ENCODE assay signal across 8 mouse cellular contexts in the genomic region with DNA sequence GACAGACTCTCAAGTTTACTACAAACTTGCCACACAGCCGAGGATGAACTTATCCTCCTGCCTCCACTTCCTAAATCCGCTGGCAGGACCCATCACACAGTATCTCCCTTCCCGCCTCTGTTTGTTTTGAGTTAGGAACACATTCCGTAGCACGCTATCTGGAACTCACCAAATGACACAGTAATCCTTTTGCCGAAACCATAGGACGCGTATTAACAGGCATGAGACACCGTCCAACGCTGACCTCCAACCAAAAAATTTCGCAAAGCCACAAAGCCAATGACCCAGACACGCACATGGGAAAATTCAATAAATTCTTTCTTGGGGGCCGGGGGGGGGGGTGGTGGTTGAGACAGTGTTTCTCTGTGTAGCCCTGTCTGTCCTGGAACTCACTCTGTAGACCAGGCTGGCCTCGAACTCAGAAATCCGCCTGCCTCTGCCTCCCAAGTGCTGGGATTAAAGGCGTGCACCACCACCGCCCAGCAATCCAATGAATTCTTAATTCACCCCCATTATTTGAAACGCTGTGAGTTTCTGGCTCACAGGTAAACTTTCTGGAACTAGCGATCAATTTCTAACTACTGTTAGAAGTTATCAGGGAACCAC. TPM values are rescaled to one million over a fixed set of nuclear protein-coding genes. Genes with fewer than 3 reads are reported as not detected.
DNase-seq lines count a peak whose midpoint lies in the region; ATAC-seq and TF ChIP-seq lines count a peak whose summit lies in the region.

No protein-coding gene starts in this region.

- peaks cover 4% of the 10 kb centered on the region; the same call in 1 of the 2 replicates for H3K4me1 ChIP-seq in kidney, embryonic 14.5 days (ENCODE audit: control insufficient read depth, insufficient read depth, low read length)
- H3K4me1 ChIP-seq in bone marrow macrophage, adult 2 months (ENCODE audit: control insufficient read depth, insufficient read depth, low read length), result peaks cover 9% of the 10 kb centered on the region
- peaks cover 19% of the 10 kb centered on the region for H3K4me1 ChIP-seq in hindbrain, embryonic 12.5 days
- H3K4me1 ChIP-seq in midbrain, embryonic 13.5 days (replicated peaks), result peaks cover 23% of the 10 kb centered on the region

- no peak for TF ChIP-seq CTCF in bone marrow macrophage, adult 2 months (IDR thresholded peaks at IDR 0.05; ENCODE audit: low read depth, low read length)

- no peak overlapping the region for H3K27ac ChIP-seq in kidney, embryonic 14.5 days (ENCODE audit: low read depth, low read length)
- H3K27ac ChIP-seq in bone marrow macrophage, adult 2 months (ENCODE audit: insufficient read depth, low read depth, low read length), result peak overlapping the region; percentile 58
- peak overlapping the region; percentile 64 for H3K27ac ChIP-seq in hindbrain, embryonic 12.5 days
- H3K27ac ChIP-seq in midbrain, embryonic 13.5 days, result peak overlapping the region; percentile 83

- peak overlapping the region; percentile 50 for H3K4me3 ChIP-seq in kidney, embryonic 14.5 days (ENCODE audit: low read length)
- H3K4me3 ChIP-seq in bone marrow macrophage, adult 2 months (ENCODE audit: insufficient read depth, low read length), result peak overlapping the region; percentile 45
- peak overlapping the region; percentile 80 for H3K4me3 ChIP-seq in hindbrain, embryonic 12.5 days
- H3K4me3 ChIP-seq in midbrain, embryonic 13.5 days (replicated peaks), result peak overlapping the region; percentile 64

- H3K4me2 ChIP-seq in kidney, embryonic 14.5 days (replicated peaks; ENCODE audit: low read depth, low read length), result peak overlapping the region; percentile 47
- H3K4me2 ChIP-seq in hindbrain, embryonic 12.5 days (replicated peaks), result peak overlapping the region; percentile 51
- H3K4me2 ChIP-seq in midbrain, embryonic 13.5 days (replicated peaks), result peak overlapping the region; percentile 71

- H3K9me3 ChIP-seq in kidney, embryonic 14.5 days (ENCODE audit: control insufficient read depth, low read length), result no peaks in the 10 kb centered on the region
- no peaks in the 10 kb centered on the region for H3K9me3 ChIP-seq in hindbrain, embryonic 12.5 days (replicated peaks)
- no peaks in the 10 kb centered on the region for H3K9me3 ChIP-seq in midbrain, embryonic 13.5 days

- no peaks in the 10 kb centered on the region for H3K27me3 ChIP-seq in kidney, embryonic 14.5 days (ENCODE audit: control insufficient read depth, insufficient read depth, low read length)
- no peaks in the 10 kb centered on the region for H3K27me3 ChIP-seq in hindbrain, embryonic 12.5 days
- no peaks in the 10 kb centered on the region for H3K27me3 ChIP-seq in midbrain, embryonic 13.5 days

- 60% methylated on average over 19 of the region's 19 CpGs for WGBS in kidney, embryonic 14.5 days
- 56% methylated on average over 19 of the region's 19 CpGs for WGBS in hindbrain, embryonic 12.5 days
- WGBS in midbrain, embryonic 13.5 days, result 63% methylated on average over 19 of the region's 19 CpGs

- H3K36me3 ChIP-seq in kidney, embryonic 14.5 days (ENCODE audit: control insufficient read depth, insufficient read depth, low read length), result peaks cover 16% of the 10 kb centered on the region
- peaks cover 16% of the 10 kb centered on the region for H3K36me3 ChIP-seq in hindbrain, embryonic 12.5 days
- H3K36me3 ChIP-seq in midbrain, embryonic 13.5 days, result peaks cover 16% of the 10 kb centered on the region

- no peak for TF ChIP-seq POLR2A in bone marrow macrophage, adult 2 months (IDR thresholded peaks at IDR 0.05; ENCODE audit: borderline replicate concordance, low read depth, low read length)

- H3K9ac ChIP-seq in kidney, embryonic 14.5 days (ENCODE audit: low read depth, low read length), result peak overlapping the region; percentile 58
- peak overlapping the region; percentile 63 for H3K9ac ChIP-seq in hindbrain, embryonic 12.5 days
- H3K9ac ChIP-seq in midbrain, embryonic 13.5 days (replicated peaks), result peak overlapping the region; percentile 61; the same call in 1 of the 2 replicates

- DNase-seq in kidney, postnatal 25 days, result no peak
- no peak for DNase-seq in adrenal gland, adult 2 months
- no peak for DNase-seq in left cerebral cortex, adult 8-10 months (ENCODE audit: low spot score in 2 of 2)
- no peak for DNase-seq in spleen, postnatal 4 days (ENCODE audit: low spot score in 2 of 2)

- ATAC-seq in kidney, embryonic 14.5 days (ENCODE audit: low FRiP score, low TSS enrichment), result 0 out of 2 replicates have a peak, but pooled peaks have one; percentile 9
- ATAC-seq in hindbrain, embryonic 12.5 days (ENCODE audit: low FRiP score), result peak; percentile 55
- peak; percentile 73 for ATAC-seq in midbrain, embryonic 13.5 days

RNA-seq across cellular contexts. Expression of a gene that starts 0.6 kb away (rescaled TPM):
- polyA plus RNA-seq in kidney, embryonic 14.5 days (2014; fragmentation: Nextera tagmentation; extraction: Ambion mirVana), result 16.6 and 27.1 TPM in 2 replicates
- 24.3 and 27.8 TPM in 2 replicates for polyA plus RNA-seq in bone marrow macrophage, adult 2 months (2012; ENCODE audit: insufficient read depth, insufficient read length, missing spikeins)
- polyA plus RNA-seq in hindbrain, embryonic 12.5 days (2016; fragmentation: Nextera tagmentation; extraction: Ambion mirVana), result 20.6 and 21.6 TPM in 2 replicates
- 13.5 and 14.5 TPM in 2 replicates for polyA plus RNA-seq in midbrain, embryonic 13.5 days (2015; fragmentation: Nextera tagmentation; extraction: Ambion mirVana)
- total RNA-seq in adrenal gland, adult 2 months (2021), result 10 to 100 TPM; 13.6 to 15.0 TPM
- polyA plus RNA-seq in adrenal gland, adult 2 months (2012; rRNA removed), result 3.0 TPM in 2 replicates
- total RNA-seq in left cerebral cortex, adult 8-10 months (2022), result 10 to 100 TPM; 14.8 to 20.7 (median 18.6) TPM

RNA-seq across cellular contexts. Expression of a gene that starts 9.5 kb away (rescaled TPM):
- 56.9 and 64.1 TPM in 2 replicates for polyA plus RNA-seq in kidney, embryonic 14.5 days (2014; fragmentation: Nextera tagmentation; extraction: Ambion mirVana)
- polyA plus RNA-seq in bone marrow macrophage, adult 2 months (2012; ENCODE audit: insufficient read depth, insufficient read length, missing spikeins), result 23.5 and 29.4 TPM in 2 replicates
- 64.4 and 66.4 TPM in 2 replicates for polyA plus RNA-seq in hindbrain, embryonic 12.5 days (2016; fragmentation: Nextera tagmentation; extraction: Ambion mirVana)
- 72.6 and 75.5 TPM in 2 replicates for polyA plus RNA-seq in midbrain, embryonic 13.5 days (2015; fragmentation: Nextera tagmentation; extraction: Ambion mirVana)
- total RNA-seq in adrenal gland, adult 2 months (2021), result 10 to 100 TPM; 28.6 to 29.8 TPM
- 6.1 and 8.9 TPM in 2 replicates for polyA plus RNA-seq in adrenal gland, adult 2 months (2012; rRNA removed)
- 10 to 100 TPM; 30.6 to 38.0 (median 32.7) TPM for total RNA-seq in left cerebral cortex, adult 8-10 months (2022)

Comparison
In these comparisons a context has a peak if more than half of its experiments do, and no peak if none do; other contexts are left out.
1. ATAC-seq: peak in every context shown above with its lines; median percentile 73 in midbrain, embryonic 13.5 days; 55 in hindbrain, embryonic 12.5 days; 9 in kidney, embryonic 14.5 days.